In the genomic region with DNA sequence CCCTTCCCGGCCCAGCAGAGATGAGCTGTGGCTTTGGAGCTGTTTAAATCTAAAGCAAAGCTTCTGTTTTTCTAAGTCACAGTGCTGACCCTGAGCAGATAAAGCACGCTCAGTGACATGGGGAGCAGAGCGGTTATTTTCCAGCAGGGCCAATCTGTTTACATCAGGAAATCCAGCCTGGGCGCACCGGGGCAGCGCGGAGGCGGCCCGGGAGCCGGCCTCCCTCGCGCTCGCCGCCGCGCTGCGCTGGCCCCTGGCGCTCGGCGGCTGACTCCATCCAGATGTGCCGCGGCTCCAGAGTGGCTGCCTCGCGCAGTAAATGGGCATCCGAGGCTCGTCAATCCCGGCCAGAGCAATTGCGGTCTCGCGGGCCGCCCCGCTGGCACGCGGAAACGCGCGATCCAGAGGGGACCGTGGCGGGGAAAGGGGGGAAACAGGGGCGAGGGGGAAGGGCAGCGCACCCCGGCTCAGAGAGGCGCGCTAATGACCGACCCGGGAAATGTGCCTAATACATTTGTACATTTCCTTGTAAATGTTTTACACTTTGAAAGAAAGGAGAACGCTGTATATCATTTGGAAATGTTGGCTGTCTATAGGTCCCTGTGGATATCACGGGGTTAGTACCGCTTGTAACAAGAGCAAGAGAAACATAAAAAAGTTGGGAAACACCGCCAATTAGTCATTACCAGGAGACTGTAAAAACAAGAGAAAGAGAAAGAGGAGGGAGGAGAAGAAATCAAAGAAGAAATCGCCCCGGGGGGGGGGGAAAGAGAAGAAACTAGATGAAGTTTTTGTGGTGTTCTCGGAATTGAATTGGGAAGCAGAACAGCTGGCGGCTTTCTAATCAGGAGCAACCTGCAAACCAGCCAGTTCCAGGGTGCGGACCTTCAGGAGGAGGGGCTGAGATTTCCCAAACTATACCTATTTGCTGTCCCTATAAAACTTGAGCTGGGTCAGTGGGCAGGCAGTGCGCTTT, we compare ENCODE assay signal across 9 mouse cellular contexts.
A peak's percentile ranks its signal among the peaks of the same experiment; 100 is the strongest.
DNase-seq lines count a peak whose midpoint lies in the region; ATAC-seq and TF ChIP-seq lines count a peak whose summit lies in the region.
"Had no signal": no experiment of that assay in that cellular context is flagged by ENCODE, and none has a peak within 500 bp of the region (broad histone marks: within the 10 kb centered on the region; RNA-seq: fewer than 3 reads in every experiment).

No protein-coding gene starts in this region.

- no peaks in the 10 kb centered on the region for H3K9me3 ChIP-seq in forebrain, embryonic 11.5 days (ENCODE audit: control insufficient read depth, low read length)
- H3K9me3 ChIP-seq in midbrain, embryonic 13.5 days: no peaks in the 10 kb centered on the region
- H3K9me3 ChIP-seq: megakaryocyte, embryonic 14.5 days had no signal

- H3K9ac ChIP-seq in forebrain, embryonic 11.5 days (ENCODE audit: low read length): peak overlapping the region; percentile 21
- peak overlapping the region; percentile 66 for H3K9ac ChIP-seq in midbrain, embryonic 13.5 days (replicated peaks)

- DNase-seq in thymus, adult 2 months: no peak
- DNase-seq in thymus, postnatal 36 days: no peak
- peak; percentile 73 for DNase-seq in forebrain, embryonic 11.5 days (ENCODE audit: low spot score)
- peak; percentile 51 for DNase-seq in heart, postnatal 10 days
- DNase-seq in kidney, postnatal 36 days: peak; percentile 46 to 62
- DNase-seq in testis, postnatal 10 days (ENCODE audit: low spot score): peak; percentile 58
- no peak for DNase-seq in spleen, adult 12 weeks (ENCODE audit: low spot score)

- peak; percentile 89 for ATAC-seq in forebrain, embryonic 11.5 days (replicated peaks; ENCODE audit: low FRiP score)
- ATAC-seq in midbrain, embryonic 13.5 days: peak; percentile 96

- WGBS in thymus, adult 2 months: 6% methylated on average over 56 of the region's 56 CpGs
- 1% methylated on average over 56 of the region's 56 CpGs for WGBS in forebrain, embryonic 11.5 days
- 1% methylated on average over 56 of the region's 56 CpGs for WGBS in midbrain, embryonic 13.5 days

- no peaks in the 10 kb centered on the region for H3K27me3 ChIP-seq in thymus, adult 2 months (ENCODE audit: control insufficient read depth, insufficient read depth, low read length)
- 0 out of 2 replicates have a peak, but pooled peaks cover 2% of the 10 kb centered on the region for H3K27me3 ChIP-seq in forebrain, embryonic 11.5 days (ENCODE audit: control insufficient read depth, insufficient read depth, low read length)
- H3K27me3 ChIP-seq in midbrain, embryonic 13.5 days: peaks cover 23% of the 10 kb centered on the region

- intact Hi-C loops in heart, postnatal 10 days (cut with DNase I): loop anchor here (10.0 kb wide), 1 partner anchor 110 kb away; no protein-coding TSS in a partner anchor

- H3K4me1 ChIP-seq in thymus, adult 2 months (replicated peaks; ENCODE audit: control insufficient read depth, insufficient read depth, low read length): no peaks in the 10 kb centered on the region
- H3K4me1 ChIP-seq in forebrain, embryonic 11.5 days (replicated peaks; ENCODE audit: control insufficient read depth, insufficient read depth, low read length): peaks cover 3% of the 10 kb centered on the region; the same call in 1 of the 2 replicates
- H3K4me1 ChIP-seq in midbrain, embryonic 13.5 days (replicated peaks): peaks cover 13% of the 10 kb centered on the region
- H3K4me1 ChIP-seq: megakaryocyte, embryonic 14.5 days had no signal

- no peaks in the 10 kb centered on the region for H3K36me3 ChIP-seq in thymus, adult 2 months (ENCODE audit: control insufficient read depth, insufficient read depth, low read length)
- no peaks in the 10 kb centered on the region for H3K36me3 ChIP-seq in forebrain, embryonic 11.5 days (ENCODE audit: control insufficient read depth, insufficient read depth, low read length)
- H3K36me3 ChIP-seq in midbrain, embryonic 13.5 days: no peaks in the 10 kb centered on the region

- TF ChIP-seq CTCF in thymus, adult 2 months (IDR thresholded peaks at IDR 0.05; ENCODE audit: borderline replicate concordance, control insufficient read depth, extremely low read depth, insufficient read depth, low read length, poor library complexity): no peak

- H3K27ac ChIP-seq in thymus, adult 2 months (ENCODE audit: control insufficient read depth, insufficient read depth, low read length): 0 out of 2 replicates have a peak overlapping the region, but pooled peaks have one; percentile 39
- H3K27ac ChIP-seq in forebrain, embryonic 11.5 days (ENCODE audit: low read depth, low read length): no peak overlapping the region
- no peak overlapping the region for H3K27ac ChIP-seq in midbrain, embryonic 13.5 days

- peak overlapping the region; percentile 86 for H3K4me2 ChIP-seq in forebrain, embryonic 11.5 days (ENCODE audit: low read depth, low read length, severe bottlenecking)
- H3K4me2 ChIP-seq in midbrain, embryonic 13.5 days (replicated peaks): peak overlapping the region; percentile 88

- no peak for TF ChIP-seq POLR2A in thymus, adult 2 months (IDR thresholded peaks at IDR 0.05; ENCODE audit: control insufficient read depth, extremely low read depth, insufficient read depth, low read length, poor library complexity)

- H3K4me3 ChIP-seq in thymus, adult 2 months (ENCODE audit: control insufficient read depth, insufficient read depth, low read length): no peak overlapping the region
- H3K4me3 ChIP-seq in forebrain, embryonic 11.5 days (ENCODE audit: low read depth, low read length): peak overlapping the region; percentile 45
- H3K4me3 ChIP-seq in midbrain, embryonic 13.5 days (replicated peaks): peak overlapping the region; percentile 55
- H3K4me3 ChIP-seq: megakaryocyte, embryonic 14.5 days had no signal

Comparison
In these comparisons a context has a peak if more than half of its experiments do, and no peak if none do; other contexts are left out.
1. DNase-seq: peak in forebrain, embryonic 11.5 days (single experiment), heart, postnatal 10 days (2 of 2), kidney, postnatal 36 days (2 of 2) and testis, postnatal 10 days (single experiment); none in thymus, adult 2 months (single experiment), thymus, postnatal 36 days (0 of 2) and spleen, adult 12 weeks (single experiment).